Mouse (Mus musculus): ENCODE measurements around the gene Iqcf1.
A peak's percentile ranks its signal among the peaks of the same experiment; 100 is the strongest.

Iqcf1 gene

GRCm38 (mm10) chr9:106499667-106500066 lies at the start of gene Iqcf1:
Gene Iqcf1, plus strand, starts transcription at chr9:106499967.
- no peak for DNase-seq

GRCm38 (mm10) chr9:106450661-106451060 lies 49.1 kb upstream of the Iqcf1 start:
- no peak for DNase-seq

- no peak for DNase-seq
Measured at GRCm38 (mm10) chr9:106451298-106451697, 48.5 kb upstream of the Iqcf1 start.

DNA sequence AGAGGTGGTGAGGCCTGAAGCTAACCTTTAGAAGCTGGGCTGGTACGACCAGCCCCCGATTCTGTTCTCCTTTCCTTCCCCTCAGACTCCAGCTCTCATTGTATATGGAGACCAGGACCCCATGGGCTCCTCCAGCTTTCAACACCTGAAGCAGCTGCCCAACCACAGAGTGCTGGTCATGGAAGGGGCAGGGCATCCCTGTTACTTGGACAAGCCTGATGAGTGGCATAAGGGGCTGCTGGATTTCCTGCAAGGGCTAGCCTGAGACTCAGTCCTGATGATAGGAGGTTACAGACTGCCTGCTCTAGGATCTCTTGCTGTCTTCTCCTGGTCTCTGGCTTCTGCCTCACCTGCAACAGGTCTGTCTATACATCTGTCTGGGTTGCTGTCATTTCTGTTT lies 47.9 kb upstream of the Iqcf1 start:
- no peak for DNase-seq

GRCm38 (mm10) chr9:106452351-106452750 lies 47.4 kb upstream of the Iqcf1 start:
- no peak for DNase-seq

- peak; percentile 62 for DNase-seq
Measured at GRCm38 (mm10) chr9:106452821-106453220, 46.9 kb upstream of the Iqcf1 start.

DNA sequence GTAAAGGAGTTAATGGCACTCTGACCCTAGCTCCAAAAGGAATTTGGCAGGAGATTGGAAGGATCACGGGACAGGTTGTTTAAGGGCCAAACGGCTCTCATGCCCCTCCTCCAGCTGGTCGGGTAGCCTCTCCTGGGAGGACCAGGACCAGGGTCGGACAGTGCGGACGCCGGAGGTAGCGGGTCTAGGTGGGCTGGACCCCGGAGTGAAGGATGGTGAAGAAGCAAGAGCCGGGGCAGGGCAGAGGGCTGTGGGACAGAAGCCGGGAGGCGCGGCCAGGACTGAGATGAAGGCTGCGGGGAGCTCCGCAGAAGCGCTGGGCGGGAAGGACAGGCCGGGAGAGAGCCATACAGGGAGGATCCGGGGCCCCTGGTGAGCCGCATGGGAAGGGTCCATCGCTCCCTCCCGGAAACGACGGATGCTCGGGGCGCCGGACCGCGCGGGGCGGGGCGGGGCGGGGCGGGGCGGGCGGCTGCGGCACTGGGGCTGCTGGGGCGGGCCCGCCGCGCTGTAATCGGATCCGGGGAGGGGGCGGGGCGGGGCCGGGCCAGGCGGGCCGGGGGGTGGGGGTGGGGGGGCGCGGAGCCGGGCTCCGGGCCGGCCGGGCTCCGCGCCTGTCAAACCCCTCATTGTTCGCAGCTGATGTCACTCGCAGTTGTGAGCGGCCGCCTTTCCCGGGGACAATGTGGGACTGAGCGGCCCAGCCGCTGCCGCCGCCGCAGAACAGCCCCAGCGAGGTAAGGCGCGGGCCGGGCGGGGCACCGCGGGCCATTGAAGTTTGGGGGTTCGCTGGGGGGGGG lies 46.3 kb upstream of the Iqcf1 start, which contains the start of gene Pcbp4:
TSS of gene Pcbp4 (plus strand) at position 21 of the 800 bp plus-strand sequence.
- peak; percentile 62 for DNase-seq

GRCm38 (mm10) chr9:106454071-106454761 lies 45.6 kb upstream of the Iqcf1 start:
- no peak for DNase-seq

DNA sequence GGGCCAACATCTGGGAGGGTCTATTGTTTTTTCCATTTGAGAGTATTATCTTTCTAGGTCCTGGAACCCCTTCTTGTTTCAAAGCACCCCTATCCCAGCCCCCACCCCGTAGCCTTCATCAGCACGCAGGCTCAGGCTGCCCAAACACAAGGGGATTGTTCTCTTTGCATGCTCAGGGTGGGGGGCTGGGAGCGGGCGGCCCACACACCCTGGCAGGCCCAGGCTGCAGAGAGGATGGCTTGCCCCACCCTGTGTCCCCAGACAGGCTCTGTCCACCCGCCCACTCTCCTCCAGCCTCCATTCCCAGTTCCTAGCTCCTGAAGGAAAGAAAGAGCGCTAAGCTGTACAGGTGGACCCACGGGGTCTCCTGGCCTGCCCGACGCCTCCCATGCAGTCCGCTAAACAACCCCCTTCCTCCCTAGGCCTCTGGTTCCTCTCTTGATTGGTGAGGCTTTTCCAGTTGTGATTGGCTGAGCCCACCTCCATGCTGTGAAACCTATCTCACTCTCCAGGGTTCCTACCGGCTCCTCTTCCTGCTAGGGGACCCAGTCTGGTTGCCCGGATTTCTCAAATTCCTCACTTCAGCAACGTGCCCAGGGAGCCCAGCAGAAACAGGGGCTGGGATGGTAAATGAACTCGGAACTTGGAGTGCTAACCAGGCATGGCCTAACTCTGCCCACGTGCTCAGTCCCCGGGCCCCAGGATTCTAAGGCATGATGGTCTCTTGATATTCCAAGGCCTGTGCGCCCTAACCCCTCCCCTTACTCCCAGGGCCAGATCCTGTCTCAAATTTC lies 44.7 kb upstream of the Iqcf1 start:
- DNase-seq, result no peak

GRCm38 (mm10) chr9:106456325-106457162 lies 43.2 kb upstream of the Iqcf1 start:
- DNase-seq, result no peak

DNA sequence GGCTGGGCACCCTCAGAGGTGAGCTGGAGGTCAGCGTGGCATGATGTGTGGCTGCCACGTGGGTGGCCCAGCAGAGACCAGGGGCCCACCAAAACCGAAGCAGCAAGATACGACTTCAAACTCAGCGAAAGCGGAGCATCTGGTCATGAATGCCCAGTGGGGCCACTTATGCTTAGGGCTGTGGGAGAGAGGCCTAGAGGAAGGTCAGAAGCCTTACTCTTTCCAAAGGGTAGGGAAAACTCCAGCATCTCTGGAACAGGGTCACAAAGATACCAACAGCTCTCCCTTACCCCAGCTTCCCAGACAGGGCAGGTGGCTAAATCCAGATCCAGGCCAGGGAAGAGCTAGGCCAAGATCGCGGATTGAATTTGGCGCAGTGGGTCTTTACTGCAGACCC lies 42.6 kb upstream of the Iqcf1 start:
- no peak for DNase-seq

DNA sequence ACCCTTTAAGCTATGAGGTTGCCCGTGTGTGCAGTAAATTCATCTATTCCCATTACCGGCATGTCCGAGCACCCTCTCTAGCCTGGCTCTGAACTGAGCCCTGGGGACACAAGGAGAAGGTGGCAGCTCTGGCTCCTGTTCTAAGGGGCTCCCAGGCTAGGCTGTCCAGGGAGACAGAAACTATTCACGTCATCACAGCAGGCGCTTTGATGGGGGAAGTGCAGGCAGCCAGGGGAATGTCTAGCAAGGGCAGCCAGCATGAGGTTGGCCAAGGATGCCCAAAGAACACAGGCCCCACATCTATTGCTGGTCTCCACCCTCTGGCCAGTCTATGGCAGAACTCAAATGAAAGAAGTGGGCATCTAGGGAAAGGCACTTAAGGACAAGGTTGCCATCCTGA lies 41.8 kb upstream of the Iqcf1 start:
- DNase-seq, result no peak

DNA sequence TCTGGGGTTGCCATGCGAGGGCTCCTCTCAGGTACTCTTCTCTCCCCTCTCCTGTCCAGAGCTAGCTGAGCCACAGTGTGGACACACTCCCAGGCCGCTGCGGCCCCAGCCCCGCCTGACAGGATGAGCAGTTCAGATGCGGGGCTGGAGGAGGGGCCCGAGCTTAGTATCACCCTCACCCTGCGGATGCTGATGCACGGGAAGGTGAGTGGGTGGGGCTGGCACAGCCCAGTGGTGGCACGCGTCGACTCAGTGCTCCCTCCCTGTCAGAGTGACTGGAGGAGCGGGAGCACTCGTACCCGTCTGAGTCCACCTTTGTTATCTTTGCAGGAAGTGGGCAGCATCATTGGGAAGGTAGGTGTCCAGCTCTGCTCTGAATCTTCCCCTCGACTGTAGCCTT lies 39.8 kb upstream of the Iqcf1 start:
- DNase-seq, result no peak

GRCm38 (mm10) chr9:106460401-106461025 lies 39.3 kb upstream of the Iqcf1 start:
- no peak for DNase-seq

DNA sequence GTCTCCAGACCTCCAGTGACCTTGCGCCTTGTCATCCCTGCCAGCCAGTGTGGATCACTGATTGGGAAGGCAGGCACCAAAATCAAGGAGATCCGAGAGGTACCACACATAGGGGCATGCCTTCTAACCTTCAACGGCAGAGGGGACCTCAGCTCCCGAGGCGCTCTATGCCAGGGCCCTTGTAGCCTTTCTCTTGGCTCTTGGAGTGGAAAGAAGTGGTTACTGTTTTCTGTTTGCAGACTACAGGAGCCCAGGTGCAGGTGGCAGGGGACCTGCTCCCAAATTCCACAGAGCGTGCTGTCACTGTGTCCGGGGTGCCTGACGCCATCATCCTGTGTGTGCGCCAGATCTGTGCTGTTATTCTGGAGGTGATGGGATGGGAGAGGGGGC lies 38.7 kb upstream of the Iqcf1 start:
- DNase-seq, result no peak

- DNase-seq, result no peak
Measured at GRCm38 (mm10) chr9:106461641-106462429, 37.9 kb upstream of the Iqcf1 start.

GRCm38 (mm10) chr9:106462430-106462800 lies 37.4 kb upstream of the Iqcf1 start:
- no peak for DNase-seq

- DNase-seq, result no peak
Measured at GRCm38 (mm10) chr9:106463122-106464063, 36.4 kb upstream of the Iqcf1 start.

- peak; percentile 71 for DNase-seq
Measured at GRCm38 (mm10) chr9:106464751-106465541, 34.8 kb upstream of the Iqcf1 start.

Data from right cerebral cortex, postnatal 14 days (tissue).